Mouse (Mus musculus) c-Kit-negative CD71-positive TER-119-positive erythroid progenitor cells, embryonic 14.5 days (primary cell): ENCODE results near the gene BC051142.

Experiments used
- DNase-seq: peaks from one replicate; pipeline ENCODE4 v3.0.0-alpha.2; 2013; ENCODE audit warnings: low read depth, low spot score

The BC051142 gene

DNA sequence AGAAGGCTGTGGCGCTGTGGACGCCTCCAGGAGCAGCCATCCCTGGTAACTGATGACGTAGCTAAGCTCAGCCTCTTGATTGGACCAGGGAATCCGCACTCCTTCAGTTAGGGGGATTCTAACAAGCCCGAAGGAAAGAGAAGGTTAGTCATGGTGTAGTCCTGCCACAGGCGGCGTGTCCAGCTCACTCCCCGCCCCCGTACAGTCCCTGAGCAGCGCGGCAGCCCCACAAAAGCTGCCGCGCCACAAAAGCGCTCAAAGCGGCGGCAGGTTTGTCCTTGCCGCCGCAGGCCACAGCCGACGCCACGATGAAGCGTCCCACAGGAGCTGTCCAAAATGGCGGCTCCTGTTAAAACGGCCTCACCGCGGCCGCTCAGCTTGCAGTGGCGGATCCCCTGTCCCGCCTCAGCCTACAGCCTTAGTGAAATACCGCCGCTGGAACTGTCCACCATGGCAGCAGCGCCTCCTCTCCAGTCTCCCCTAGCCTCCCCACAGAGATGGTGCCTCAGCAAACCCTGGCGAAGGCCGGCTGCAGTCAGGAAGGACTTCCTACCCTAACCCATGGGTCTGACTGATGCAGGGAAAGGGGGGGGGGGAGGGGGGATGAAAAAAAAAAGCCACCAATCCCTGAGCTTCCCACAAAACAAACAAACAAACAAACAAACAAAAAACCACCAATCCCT is at the start of gene BC051142:
TSS of gene BC051142 (plus strand) at position 110 of the 683 bp plus-strand sequence.
- DNase-seq = no peak

DNA sequence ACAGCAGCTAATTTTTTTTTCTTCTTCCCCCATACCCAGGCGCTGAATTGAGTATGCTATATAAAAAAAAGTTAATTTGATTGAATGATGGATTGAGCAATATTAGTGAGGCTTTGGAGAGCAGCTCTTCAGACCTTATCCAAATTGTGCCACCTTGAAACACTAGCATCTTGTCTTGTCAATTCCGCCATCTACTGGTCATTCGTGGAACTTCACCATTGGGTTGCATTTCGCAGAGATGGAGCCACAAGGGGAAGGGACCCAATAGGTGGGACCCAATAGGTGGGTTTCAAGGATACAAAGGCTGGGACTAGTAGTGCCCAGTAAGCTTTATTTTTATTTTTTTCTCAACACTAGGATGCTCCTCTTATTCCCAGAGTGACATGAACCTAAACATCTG is 49.2 kb upstream of the BC051142 start:
- DNase-seq = peak; percentile 44

DNA sequence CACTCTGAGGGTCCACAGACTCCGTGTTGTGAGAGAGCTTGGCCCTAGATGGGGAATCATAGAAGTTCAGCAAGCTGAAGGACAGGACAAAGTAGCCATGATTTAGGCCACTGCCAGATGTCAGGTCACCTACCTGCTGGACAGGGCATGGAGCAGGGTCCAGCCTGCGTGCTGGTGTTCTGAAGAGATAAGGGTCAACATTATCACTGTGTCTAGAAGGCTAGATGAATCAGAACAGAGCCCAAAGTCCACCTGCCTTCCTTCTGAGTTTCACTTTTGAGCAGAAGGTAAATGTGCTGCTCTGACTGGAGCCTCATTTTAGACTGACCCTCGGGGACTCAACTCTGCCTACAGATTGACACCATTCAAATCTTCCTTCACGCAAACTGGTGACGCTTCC is 44.1 kb upstream of the BC051142 start, which contains the start of gene Btnl2:
TSS of gene Btnl2 (plus strand) at position 284 of the 400 bp plus-strand sequence.
- no peak for DNase-seq

DNA sequence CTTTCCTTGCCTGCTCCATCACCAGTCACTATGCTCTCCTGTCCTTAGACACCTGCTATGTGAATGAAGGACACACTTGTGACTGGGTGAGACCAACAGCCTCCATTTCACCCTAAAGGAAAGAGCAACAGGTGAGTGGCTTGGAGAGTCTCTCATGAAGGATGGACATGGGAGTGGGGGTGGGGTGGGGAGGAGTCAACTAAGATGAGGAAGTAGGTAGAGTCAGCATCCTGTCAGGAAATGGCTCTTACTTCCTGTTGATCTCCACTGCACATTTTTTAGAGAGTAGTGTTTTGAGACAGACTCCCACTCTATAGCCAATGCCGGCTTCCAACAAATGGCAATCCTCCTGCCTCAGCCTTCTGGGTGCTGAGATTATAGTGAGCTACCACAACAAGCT is 43.7 kb upstream of the BC051142 start:
- DNase-seq = no peak

DNA sequence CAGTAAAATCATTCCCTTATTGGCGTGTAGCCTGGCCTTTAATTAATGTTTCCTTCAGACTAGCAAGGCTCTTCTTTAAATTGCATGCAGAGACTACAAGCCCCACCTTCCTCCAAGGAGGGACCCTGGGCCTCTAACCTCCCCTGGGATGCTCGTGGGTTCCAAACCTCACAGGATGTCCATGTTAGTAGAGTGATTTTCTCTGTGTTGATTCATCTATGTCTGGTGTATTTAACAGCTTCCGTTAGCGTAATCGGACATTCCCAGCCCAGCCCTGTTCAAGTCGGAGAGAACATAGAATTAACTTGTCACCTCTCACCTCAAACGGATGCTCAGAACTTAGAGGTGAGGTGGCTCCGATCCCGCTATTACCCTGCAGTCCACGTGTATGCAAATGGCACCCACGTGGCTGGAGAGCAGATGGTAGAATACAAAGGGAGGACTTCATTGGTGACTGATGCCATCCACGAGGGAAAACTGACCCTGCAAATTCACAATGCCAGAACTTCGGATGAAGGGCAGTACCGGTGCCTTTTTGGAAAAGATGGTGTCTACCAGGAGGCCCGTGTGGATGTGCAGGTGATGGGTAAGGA is 35.6 kb upstream of the BC051142 start:
- DNase-seq = no peak

DNA sequence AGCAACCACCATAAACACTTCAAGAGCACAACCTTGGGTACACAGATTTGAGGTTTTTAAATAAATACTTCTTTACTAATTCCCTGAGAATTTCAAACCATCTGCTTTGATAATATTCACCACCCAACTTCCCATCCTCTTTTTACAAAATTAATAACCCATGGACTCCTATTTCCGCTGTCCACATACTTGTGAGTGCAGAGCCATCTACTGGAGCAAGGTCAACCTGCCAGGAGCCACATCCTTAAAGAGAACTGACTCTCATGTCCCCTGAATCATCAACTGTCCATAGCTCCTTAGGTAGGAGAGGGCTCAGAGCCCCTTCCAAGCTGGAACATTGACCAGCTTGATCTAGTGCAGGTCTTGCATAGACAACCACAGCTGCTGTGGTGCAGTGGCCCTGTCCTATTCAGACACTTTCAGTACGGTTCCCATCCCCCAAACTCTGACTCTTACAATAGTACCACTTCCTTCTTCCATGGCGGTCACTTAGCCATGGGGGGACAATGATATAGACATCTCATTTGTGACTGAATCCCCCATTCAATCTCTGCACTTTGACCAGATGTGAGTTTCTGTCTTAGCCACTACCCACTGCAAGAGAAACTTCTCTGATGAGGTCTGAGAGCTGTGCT is 34.8 kb upstream of the BC051142 start:
- no peak for DNase-seq

DNA sequence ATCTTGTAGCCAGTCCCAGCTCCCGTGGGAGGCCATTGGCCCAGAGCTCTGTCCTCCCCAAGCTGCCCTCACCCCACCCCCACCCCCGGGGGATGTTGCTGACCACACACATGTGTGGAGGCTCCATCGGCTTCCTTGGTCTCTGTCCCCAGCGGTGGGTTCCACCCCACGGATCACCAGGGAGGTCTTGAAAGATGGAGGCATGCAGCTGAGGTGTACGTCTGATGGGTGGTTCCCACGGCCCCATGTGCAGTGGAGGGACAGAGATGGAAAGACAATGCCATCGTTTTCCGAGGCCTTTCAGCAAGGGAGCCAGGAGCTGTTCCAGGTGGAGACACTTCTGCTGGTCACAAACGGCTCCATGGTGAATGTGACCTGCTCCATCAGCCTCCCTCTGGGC is 33.6 kb upstream of the BC051142 start:
- DNase-seq = no peak

- DNase-seq = no peak
Measured at GRCm38 (mm10) chr17:34370563-34370962, 28.1 kb upstream of the BC051142 start.

GRCm38 (mm10) chr17:34373055-34373709 is 25.4 kb upstream of the BC051142 start:
- DNase-seq = no peak

- DNase-seq = no peak
Measured at GRCm38 (mm10) chr17:34376847-34377246, 21.8 kb upstream of the BC051142 start, which contains the start of gene Btnl1. Gene Btnl1 (plus strand): TSS chr17:34377132.

- DNase-seq = no peak
Measured at GRCm38 (mm10) chr17:34377450-34378209, 21.0 kb upstream of the BC051142 start.

- no peak for DNase-seq
Measured at GRCm38 (mm10) chr17:34378716-34379115, 19.9 kb upstream of the BC051142 start.

- no peak for DNase-seq
Measured at GRCm38 (mm10) chr17:34379451-34379850, 19.2 kb upstream of the BC051142 start.

- DNase-seq = no peak
Measured at GRCm38 (mm10) chr17:34381876-34382275, 16.7 kb upstream of the BC051142 start.

DNA sequence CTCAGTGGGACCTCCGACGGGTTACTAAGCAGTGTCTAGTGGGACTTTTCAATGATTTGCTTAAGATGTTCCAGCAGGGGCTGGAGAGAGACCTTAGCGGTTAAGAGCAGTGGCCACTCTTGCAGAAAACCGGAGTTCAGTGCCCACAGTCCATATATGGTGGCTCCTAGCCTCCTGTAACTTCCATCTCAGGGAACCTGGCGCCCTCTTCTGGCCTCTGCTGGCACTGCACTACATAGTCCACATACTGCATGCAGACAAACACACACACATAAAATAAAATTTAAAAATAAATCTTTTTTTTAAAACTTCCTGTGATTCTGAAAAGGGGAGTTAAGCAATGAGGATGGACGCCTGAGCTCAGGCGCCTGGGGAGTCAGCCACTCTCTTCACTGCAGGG is 15.4 kb upstream of the BC051142 start:
- no peak for DNase-seq

- DNase-seq = no peak
Measured at GRCm38 (mm10) chr17:34384699-34385098, 13.9 kb upstream of the BC051142 start.

GRCm38 (mm10) chr17:34386656-34387055 is 12.0 kb upstream of the BC051142 start:
- no peak for DNase-seq

DNA sequence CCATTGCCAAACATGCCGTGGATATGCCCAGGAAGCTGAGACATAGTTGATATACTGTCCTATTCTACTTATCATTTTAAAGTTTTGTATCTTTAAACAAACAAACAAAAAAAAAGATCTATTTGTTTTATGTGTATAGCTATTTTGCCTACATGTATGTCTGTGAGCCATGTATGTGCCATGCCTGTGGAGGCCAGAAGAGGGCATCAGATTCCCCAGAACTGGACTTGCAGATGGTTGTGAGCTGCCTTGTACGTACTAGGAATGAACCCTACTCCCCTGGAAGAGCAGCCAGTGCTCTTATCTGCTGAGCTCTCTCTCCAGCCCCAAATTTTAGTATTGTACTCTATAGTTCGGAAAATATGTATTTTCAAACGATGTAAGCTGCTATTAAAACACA is 10.1 kb upstream of the BC051142 start:
- DNase-seq = no peak

- no peak for DNase-seq
Measured at GRCm38 (mm10) chr17:34391507-34391906, 7.1 kb upstream of the BC051142 start.

DNA sequence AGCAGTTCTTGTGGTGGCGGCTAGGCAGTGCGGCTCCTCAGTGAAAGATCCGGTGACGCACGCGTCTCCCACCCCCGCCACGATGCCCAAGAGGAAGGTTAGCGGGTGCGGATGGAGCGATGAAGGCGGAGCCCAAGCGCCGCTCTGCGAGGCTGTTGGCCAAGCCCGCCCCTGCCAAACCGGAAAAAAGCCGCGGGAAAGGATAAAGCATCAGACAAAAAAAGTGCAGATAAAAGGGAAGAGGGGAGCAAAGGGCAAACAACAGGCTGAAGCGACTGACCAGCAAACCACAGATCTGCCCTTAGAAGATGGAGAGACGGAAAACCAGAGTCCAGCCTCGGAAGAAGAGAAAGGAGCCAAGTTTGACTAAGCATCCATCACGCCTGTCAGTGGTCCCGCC is 6.3 kb upstream of the BC051142 start:
- no peak for DNase-seq

GRCm38 (mm10) chr17:34397357-34397756 is 1.3 kb upstream of the BC051142 start:
- no peak for DNase-seq
